Mouse (Mus musculus) 3T3-L1 (cell line): ENCODE measurements around the gene Dolpp1.

Source experiments
- DNase-seq: peaks from one replicate; pipeline ENCODE4 v3.0.0-alpha.2; 2015; ENCODE audit warnings: low read depth, low spot score

Gene Dolpp1

GRCm38 (mm10) chr2:30440701-30441517, 48.9 kb downstream of the Dolpp1 start:
- peak; percentile 97 for DNase-seq

GRCm38 (mm10) chr2:30441518-30442497, 49.8 kb downstream of the Dolpp1 start:
- peak; percentile 100 for DNase-seq

- peak; percentile 28 for DNase-seq
Observed at GRCm38 (mm10) chr2:30442498-30442890, 50.4 kb downstream of the Dolpp1 start.

GRCm38 (mm10) chr2:30443281-30443680, 51.2 kb downstream of the Dolpp1 start:
- no peak for DNase-seq

- DNase-seq, result no peak
Observed at GRCm38 (mm10) chr2:30444006-30444405, 52.0 kb downstream of the Dolpp1 start.

GRCm38 (mm10) chr2:30444450-30444849, 52.4 kb downstream of the Dolpp1 start:
- no peak for DNase-seq

- peak; percentile 89 for DNase-seq
Observed at GRCm38 (mm10) chr2:30445312-30445711, 53.3 kb downstream of the Dolpp1 start.

- no peak for DNase-seq
Observed at GRCm38 (mm10) chr2:30446891-30447826, 55.1 kb downstream of the Dolpp1 start.

GRCm38 (mm10) chr2:30448371-30448770, 56.3 kb downstream of the Dolpp1 start:
- DNase-seq, result no peak
